Mouse (Mus musculus): ENCODE results near the gene Fam189a2. TPM values are rescaled to one million over a fixed set of nuclear protein-coding genes. Genes with fewer than 3 reads are reported as not detected.

Gene Fam189a2
- total RNA-seq, 4 experiments from 2014 or later, result 7.4 to 11.4 (median 10.4) TPM

- no peak for DNase-seq (ENCODE audit: low spot score in 2 of 2)
These were observed 4.9 kb downstream of the Fam189a2 start for GRCm38 (mm10) chr19:24025876-24026275.

- no peak for DNase-seq (ENCODE audit: low spot score in 2 of 2)
These were observed 6.2 kb downstream of the Fam189a2 start for GRCm38 (mm10) chr19:24024667-24025066.

GRCm38 (mm10) chr19:24024131-24024530 is 6.7 kb downstream of the Fam189a2 start:
- DNase-seq (ENCODE audit: low spot score in 2 of 2), result no peak

- no peak for DNase-seq (ENCODE audit: low spot score in 2 of 2)
These were observed 7.5 kb downstream of the Fam189a2 start for GRCm38 (mm10) chr19:24023351-24023750.

DNA sequence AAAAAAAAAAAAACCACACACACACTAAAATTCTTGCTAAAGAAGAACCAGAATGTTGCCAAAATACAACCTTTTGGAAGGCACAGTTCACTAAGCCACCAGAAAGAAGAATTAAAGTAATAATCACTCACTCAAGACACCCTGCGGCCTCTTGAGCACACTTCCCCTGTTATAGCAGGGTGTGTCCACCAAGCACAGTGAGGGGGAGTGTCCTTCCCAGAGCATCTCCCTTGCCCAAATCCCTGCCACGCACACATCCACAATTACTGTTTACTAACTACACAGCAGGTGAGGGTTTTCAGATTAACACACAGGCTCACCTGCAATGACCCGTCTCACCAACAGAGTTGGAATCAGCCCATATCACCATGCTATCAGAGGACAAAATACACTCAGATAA is 8.0 kb downstream of the Fam189a2 start:
- no peak for DNase-seq (ENCODE audit: low spot score in 2 of 2)

DNA sequence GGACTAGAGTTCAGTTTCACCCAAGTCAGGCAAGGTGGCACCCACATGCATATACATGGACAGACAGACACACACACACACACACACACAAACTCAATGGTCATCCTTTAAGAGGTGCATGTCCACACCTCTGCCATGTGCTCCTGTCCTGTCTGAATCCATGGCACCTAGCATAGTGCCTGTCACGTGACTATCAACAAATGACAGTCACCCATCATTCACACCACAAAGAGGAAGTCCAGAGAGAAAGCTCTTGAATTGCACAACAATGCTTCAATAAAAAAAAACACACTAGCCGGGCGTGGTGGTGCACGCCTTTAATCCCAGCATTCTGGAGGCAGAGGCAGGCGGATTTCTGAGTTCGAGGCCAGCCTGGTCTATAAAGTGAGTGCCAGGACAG is 8.5 kb downstream of the Fam189a2 start:
- no peak for DNase-seq (ENCODE audit: low spot score in 2 of 2)

- no peak for DNase-seq (ENCODE audit: low spot score in 2 of 2)
These were observed 10.1 kb downstream of the Fam189a2 start for GRCm38 (mm10) chr19:24020736-24021135.

DNA sequence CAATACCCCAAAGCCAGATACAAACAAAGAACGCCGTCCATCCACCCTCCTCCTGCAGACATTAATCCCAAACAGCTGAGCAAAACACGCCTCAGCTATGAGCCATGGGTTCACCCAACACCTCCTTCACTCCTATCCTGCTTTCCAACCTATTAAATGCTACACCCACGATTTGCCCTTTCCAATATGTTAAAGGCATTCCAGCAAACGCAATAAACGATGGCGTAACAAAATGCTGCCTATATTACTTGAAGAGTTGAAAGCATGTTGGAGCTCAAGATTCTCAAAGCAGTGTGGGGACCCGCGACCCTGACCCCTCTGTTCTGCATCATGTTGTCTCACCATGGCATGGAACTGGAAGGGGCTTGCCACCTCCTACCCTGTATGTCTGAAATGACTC is 11.2 kb downstream of the Fam189a2 start:
- DNase-seq (ENCODE audit: low spot score in 2 of 2), result no peak

DNA sequence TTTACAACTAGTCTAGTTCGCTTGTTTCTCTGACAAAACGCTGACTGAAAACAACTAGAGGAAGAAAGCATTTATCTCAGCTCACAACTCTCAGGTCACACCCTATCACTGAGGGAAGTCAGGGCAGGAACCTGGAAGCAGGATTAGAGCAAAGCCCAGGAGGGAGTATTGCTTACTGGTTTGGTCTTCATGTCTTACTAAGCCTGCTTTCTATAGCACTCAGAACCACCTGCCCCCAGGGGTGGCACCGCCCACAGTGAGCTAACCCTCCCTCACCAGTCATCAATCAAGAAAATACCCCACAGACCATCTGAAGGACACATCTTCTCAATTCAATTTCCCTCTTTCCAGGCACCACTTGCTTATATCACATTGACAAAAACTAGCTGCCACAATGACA is 12.4 kb downstream of the Fam189a2 start:
- DNase-seq (ENCODE audit: low spot score in 2 of 2), result no peak

DNA sequence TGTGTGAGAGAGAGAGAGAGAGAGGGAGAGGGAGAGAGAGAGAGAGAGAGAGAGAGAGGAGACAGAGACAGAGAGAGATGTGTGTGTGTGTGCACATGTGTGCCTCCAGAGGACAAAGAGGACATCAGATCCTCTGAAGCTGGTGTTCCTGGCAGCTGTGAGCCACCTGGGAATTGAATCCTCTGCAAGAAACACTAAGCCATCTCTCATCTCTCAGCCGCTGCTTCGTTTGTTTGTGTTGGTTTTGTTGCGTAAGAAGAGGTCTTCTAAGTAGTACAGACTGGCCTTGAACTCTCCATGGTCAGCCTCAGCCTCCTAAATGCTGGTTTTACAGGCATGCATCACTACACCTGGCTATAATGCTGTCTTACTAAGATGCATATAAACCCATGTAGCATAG is 12.9 kb downstream of the Fam189a2 start:
- DNase-seq (ENCODE audit: low spot score in 2 of 2), result no peak

GRCm38 (mm10) chr19:24017427-24017826 is 13.4 kb downstream of the Fam189a2 start:
- DNase-seq (ENCODE audit: low spot score in 2 of 2), result no peak

DNA sequence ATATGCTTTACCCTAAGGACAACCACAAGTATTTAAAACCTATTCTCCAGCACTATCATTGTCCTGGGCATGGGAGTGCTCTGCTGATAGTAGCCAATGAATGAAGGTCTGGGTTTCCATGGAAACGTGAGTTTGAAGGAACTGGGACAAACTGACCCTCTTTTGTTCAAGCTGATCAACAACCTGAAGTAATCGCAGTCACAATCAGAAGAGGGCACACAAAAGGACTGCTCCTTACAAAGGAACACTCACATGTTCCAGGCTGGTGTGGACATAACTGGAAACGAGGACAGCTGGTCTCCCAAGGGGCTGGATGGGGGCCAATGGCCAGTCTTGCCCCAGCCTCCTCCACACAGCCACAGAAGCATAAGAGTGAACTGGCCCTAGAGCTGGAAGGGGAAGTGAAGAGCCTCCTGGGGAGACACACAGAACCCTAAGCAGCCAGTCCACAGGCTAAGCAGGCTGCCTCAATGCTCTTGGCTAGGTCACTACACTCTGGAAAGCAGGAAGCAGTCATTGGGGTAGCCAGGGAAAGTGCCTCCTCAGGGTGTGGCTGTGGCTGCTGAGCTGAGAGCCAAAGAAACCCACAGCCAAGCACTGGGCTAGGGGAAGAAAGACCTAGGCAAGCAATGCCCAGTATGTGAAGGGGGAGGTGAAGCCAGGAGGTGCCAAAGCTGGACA is 14.0 kb downstream of the Fam189a2 start:
- no peak for DNase-seq (ENCODE audit: low spot score in 2 of 2)

- DNase-seq (ENCODE audit: low spot score in 2 of 2), result no peak
These were observed 17.6 kb downstream of the Fam189a2 start for GRCm38 (mm10) chr19:24013241-24013640.

- DNase-seq (ENCODE audit: low spot score in 2 of 2), result no peak
These were observed 18.3 kb downstream of the Fam189a2 start for GRCm38 (mm10) chr19:24012479-24012878.

DNA sequence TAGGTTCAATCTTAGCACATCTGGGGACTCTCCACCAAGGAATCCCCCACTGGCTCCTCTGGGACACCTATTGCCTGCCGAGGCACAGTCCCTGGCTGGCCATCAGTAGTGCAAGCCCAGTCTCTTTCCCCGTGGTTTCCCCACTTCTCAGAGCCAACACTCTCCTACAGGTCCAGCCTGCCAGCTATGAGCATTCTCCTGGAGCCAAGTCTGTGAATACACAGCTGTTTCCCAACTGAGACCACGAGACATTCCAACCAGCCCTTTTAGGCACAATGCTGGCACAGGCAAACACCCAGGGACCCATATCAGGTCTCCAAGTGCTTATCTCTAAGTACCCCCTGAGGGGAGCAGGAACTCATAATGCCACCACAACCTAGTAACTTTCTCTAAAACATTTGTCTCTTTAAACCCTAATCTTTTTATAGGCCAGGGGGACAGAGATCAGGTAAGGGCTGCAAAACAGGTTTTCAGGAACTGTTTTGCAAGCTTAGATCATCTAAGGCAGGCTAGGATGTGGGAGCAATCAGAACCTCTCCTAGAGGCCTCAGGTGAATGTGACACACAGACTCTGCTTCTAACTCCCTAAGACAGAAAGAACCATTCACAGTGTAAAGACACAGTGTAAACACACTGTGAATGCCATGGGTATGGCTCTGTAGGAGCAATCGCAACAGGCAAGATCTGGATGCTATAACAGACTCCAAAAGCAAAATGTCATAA is 23.0 kb downstream of the Fam189a2 start:
- peak; percentile 16 to 28 for DNase-seq (ENCODE audit: low spot score in 2 of 2)

DNA sequence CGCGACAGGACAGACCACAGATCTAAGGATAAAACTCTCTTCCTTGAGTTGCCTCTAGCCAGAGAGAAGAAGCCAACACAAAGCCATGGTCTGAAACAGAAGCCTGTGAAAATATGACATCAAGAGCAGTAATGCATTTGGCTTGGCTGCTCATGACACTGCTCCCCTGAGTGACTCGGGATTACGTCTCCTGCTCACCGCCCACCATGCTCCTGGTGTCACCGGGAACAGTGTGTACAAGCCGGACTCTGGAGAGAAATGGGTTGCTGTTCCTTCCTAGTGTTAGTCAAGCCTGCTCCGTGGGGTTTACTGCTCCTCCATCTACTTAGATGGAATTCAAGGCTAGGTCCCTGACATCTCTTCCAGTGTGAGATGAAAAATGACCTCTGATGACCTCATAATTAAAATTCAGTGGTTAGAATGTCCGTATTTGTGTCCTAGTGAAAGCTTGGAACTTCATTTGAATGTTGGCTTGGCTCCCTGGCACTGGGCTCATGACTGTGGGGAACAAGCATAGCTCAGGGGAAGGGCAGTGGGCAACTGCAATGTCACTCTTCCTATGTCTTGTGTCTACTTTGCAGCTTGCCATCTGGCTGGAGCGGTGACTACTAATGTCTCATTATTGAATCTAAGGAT is 23.7 kb downstream of the Fam189a2 start:
- DNase-seq (ENCODE audit: low spot score in 2 of 2), result peak in 1 of 2 experiments; percentile 29

- DNase-seq (ENCODE audit: low spot score in 2 of 2), result no peak
These were observed 34.9 kb downstream of the Fam189a2 start for GRCm38 (mm10) chr19:23995766-23996399.

- no peak for DNase-seq (ENCODE audit: low spot score in 2 of 2)
These were observed 42.7 kb downstream of the Fam189a2 start for GRCm38 (mm10) chr19:23988166-23988565.

- DNase-seq (ENCODE audit: low spot score in 2 of 2), result no peak
These were observed 43.5 kb downstream of the Fam189a2 start for GRCm38 (mm10) chr19:23987291-23987690.

DNA sequence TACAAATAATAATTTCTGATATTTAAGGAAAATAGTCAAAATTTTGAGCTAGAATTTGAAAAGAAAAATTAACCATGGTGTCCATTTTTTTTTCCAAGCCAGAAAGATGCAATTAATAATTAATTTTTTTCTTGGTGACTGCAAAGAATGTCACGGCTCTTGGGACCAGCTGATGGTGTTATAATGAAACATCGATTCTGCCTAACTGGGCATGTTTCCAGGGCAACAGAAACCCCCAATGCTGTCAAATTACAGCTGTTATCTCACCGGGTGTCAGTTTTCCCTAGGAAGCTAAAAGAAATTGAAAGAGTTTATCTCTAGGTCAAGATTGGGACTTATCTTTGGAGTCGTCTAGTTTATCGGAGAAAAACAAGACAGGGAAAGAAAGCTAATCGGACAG is 46.6 kb downstream of the Fam189a2 start:
- no peak for DNase-seq (ENCODE audit: low spot score in 2 of 2)

- DNase-seq (ENCODE audit: low spot score in 2 of 2), result peak; percentile 48 to 57
These were observed 50.2 kb downstream of the Fam189a2 start for GRCm38 (mm10) chr19:23980598-23980997.

DNA sequence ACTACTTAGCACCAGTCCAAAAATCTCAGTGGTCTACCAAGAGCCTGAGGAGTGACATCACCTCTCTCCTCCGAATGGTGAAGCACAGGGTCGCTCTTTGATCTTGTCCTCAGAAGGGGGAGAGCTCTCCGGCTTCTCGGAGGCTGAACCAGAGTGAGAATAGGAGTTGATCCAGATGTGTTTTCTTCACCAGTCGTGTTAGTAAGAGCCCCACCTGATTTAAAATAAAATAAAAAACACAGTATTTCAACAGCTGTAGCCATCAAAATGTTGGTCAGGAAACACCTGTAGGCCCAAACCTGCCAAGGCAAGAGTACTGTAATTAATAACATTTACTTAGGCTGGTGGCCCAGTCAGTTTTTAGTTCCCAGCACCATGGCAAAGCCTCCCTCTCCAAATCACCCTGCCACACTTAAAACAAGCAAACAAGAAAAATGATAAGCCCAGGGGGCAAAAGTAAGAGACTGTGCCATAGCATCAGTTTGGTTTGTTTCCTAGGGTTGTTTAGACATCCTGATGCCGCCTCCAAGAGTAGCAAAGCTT is 52.8 kb downstream of the Fam189a2 start:
- no peak for DNase-seq (ENCODE audit: low spot score in 2 of 2)

Data from layer of hippocampus, adult 8-10 months (tissue).